Mouse (Mus musculus) hindbrain, postnatal 0 days (tissue): ENCODE measurements around the gene Bnip3. TPM values are rescaled to one million over a fixed set of nuclear protein-coding genes. Genes with fewer than 3 reads are reported as not detected.

Experiments used
- ATAC-seq: fragments of 200-750 bp; cut with Nextera tagmentation; 2 replicates; pipeline ENCODE4 v1.8.0; 2017; ENCODE audit warnings: mild to moderate bottlenecking, moderate TSS enrichment, moderate library complexity
- DNase-seq: peaks from one replicate; pipeline ENCODE4 v3.0.0-alpha.2; 2015; ENCODE audit warnings: low spot score
- H3K27ac ChIP-seq: fragments of 300-500 bp; sonication (generic); 2 replicates; pipeline ENCODE4 v1.5.1; 2014; ENCODE audit warnings: mild to moderate bottlenecking
- H3K27me3 ChIP-seq: fragments of 300-500 bp; sonication (generic); 2 replicates; pipeline ENCODE4 v1.6.1; 2014; ENCODE audit warnings: low read length, mixed read lengths; ENCODE audit not compliant: insufficient read depth
- H3K36me3 ChIP-seq: fragments of 300-500 bp; sonication (generic); 2 replicates; pipeline ENCODE4 v1.6.1; 2014; ENCODE audit warnings: low read length, mixed read lengths; ENCODE audit not compliant: insufficient read depth
- H3K4me1 ChIP-seq: fragments of 300-500 bp; sonication (generic); 2 replicates; pipeline ENCODE4 v1.6.1; 2014; ENCODE audit warnings: antibody characterized with exemption, low read length, mixed read lengths; ENCODE audit not compliant: insufficient read depth
- H3K4me2 ChIP-seq: fragments of 300-500 bp; sonication (generic); 2 replicates; pipeline ENCODE4 v1.6.1; 2014; ENCODE audit warnings: low read depth, mild to moderate bottlenecking, low read length, moderate library complexity, mixed read lengths
- H3K4me3 ChIP-seq: fragments of 300-500 bp; sonication (generic); 2 replicates; pipeline ENCODE4 v1.5.1; 2014; ENCODE audit warnings: low read length
- H3K9ac ChIP-seq: fragments of 300-500 bp; sonication (generic); replicated peaks from 2 replicates; pipeline ENCODE4 v1.6.1; 2014; ENCODE audit warnings: mild to moderate bottlenecking, low read length, moderate library complexity, mixed read lengths
- H3K9me3 ChIP-seq: fragments of 300-500 bp; sonication (generic); 2 replicates; pipeline ENCODE4 v1.6.1; 2016; ENCODE audit warnings: low read length, mixed read lengths
- CTCF ChIP-seq: IDR thresholded peaks from 2 replicates; pipeline ENCODE4 v1.5.1; 2016; ENCODE audit warnings: antibody characterized with exemption, control low read depth, low read depth
- WGBS: fragments of 180-500 bp; shearing (Covaris S2); extraction: QIAGEN DNeasy Blood & Tissue Kit; methylation state at CpG from one replicate; pipeline ENCODE4 v1.1.7; 2014; 5-methylcytosine and 5-hydroxymethylcytosine counted together
- polyA plus RNA-seq: library from polyadenylated mRNA; unstranded; fragments of >200 nt; fragmentation: Nextera tagmentation; extraction: Ambion mirVana; gene quantifications from 2 replicates; pipeline ENCODE4 v1.2.1, GENCODE M21; 2015
- total RNA-seq: library from RNA; depleted of rRNA; stranded (reverse); fragments of >200 nt; gene quantifications from 2 replicates; pipeline ENCODE4 v1.2.3, GENCODE M21; 2014; rRNA removed

The Bnip3 gene
- total and polyA plus RNA-seq, 2 experiments from 2014 or later, result 162 to 170 TPM

DNA sequence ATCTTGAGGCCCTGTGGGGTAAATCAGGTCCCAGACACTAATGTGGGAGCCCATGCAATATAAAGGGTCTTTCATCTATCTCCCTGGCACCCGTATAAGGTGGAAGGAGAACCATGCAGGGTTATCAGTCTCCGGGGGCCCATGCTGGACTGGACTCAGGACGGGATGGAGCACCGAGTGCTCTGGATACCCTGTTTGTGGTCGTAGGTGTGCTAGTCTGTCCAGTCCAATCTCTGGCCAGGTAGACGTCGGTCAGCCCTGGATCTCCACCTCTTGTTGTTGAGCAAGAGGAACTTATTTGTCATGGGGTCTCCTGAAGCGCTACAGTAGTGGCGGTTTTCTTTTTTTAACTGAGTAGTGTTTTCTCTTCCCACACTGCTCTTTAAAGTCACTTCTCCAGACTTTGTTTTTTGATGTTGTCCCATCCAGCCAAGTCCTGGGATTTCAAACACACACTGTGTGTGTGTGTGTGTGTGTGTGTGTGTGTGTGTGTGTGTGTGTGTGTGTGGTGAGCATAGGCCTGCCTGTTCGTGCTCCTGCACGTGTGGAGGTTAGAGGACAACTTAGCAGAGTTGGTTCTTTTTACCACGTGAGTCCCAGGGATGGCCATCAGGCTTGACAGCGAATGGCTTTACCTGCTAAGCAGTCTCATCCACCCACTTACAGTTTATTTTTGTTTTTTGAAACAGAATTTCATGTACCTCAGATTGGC lies 61.8 kb downstream of the Bnip3 start:
- Histone ChIP-seq H3K9me3 (no peaks in the 10 kb centered on the region), H3K36me3 (no peaks in the 10 kb centered on the region; the same call in 1 of the 2 replicates), H3K27me3 (no peaks in the 10 kb centered on the region), H3K9ac (peak overlapping the region; percentile 96), H3K4me3 (peak overlapping the region; percentile 97), H3K27ac (peak overlapping the region; percentile 98; the same call in 1 of the 2 replicates), H3K4me1 (peaks cover 32% of the 10 kb centered on the region), H3K4me2 (peak overlapping the region; percentile 97)
- DNase-seq, result no peak
- 42% methylated on average over 13 of the region's 13 CpGs for WGBS
- TF ChIP-seq CTCF, result no peak
- no peak for ATAC-seq

DNA sequence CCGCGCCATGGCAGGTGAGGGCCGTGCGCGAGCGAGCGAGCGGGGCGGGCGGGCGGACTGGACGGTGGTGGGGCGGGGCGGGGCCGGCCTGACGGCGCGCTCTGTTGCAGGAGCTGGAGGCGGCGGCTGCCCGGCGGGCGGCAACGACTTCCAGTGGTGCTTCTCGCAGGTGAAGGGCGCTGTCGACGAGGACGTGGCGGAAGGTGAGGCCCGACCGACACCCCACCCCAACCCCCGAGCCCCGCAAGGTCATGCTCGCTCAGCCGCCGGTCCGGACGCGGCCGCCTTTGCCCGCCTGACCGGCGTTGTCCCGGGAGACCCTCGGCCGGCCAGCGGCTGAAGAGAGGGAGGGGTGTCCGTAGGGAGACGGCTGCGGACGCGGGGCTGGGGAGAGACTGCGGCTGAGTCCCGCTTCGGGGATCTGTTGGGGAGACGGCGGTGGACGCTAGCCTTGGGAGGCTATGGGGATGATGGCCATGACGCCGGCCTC lies 62.8 kb downstream of the Bnip3 start:
- Histone ChIP-seq H3K4me1 (peaks cover 32% of the 10 kb centered on the region), H3K9me3 (no peaks in the 10 kb centered on the region), H3K9ac (peak overlapping the region; percentile 96), H3K27me3 (no peaks in the 10 kb centered on the region), H3K4me2 (peak overlapping the region; percentile 97), H3K36me3 (no peaks in the 10 kb centered on the region), H3K27ac (peak overlapping the region; percentile 98), H3K4me3 (peak overlapping the region; percentile 97)
- 0% methylated on average over 42 of the region's 61 CpGs for WGBS
- DNase-seq, result no peak
- ATAC-seq, result peak; percentile 73
- no peak for TF ChIP-seq CTCF

DNA sequence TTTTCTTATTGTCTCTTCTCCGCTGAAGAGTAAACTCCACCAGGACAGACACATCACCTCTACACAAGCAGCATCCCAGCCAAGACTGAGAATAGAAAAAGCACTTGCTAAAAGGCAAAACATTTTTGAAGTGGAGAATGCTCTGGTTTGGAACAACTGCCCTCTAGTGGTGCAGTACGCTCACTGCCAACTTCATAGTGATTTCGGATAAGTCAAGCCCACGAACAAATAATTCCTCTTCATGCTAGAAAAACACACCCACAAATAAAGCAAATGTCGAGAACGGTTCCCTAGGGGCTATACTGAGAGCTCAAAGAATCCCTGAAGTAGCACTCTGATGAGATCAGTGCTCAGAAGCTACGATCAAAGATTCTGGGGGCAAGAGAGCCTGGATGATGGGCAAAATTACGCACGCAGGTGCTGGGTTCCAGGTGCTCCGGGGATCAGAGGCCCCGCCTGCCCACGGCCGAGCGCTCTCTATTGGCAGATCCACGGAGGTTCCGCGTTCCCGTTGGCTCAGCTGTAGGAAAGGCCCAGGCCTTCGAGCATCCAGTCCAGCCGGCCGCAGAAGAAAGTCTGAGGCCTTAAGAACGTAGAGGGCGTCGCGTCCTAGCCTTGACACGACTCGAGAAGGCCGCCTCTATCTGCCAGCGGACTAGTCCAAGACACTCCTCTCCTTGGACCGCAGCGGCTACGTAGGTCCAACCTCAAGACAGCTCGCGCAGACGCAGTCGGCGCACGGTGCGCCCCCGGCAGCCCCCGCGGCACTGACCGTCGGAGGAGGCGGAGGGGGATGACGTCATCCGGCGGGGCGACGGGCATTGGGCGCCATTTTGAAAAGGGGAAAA lies 63.6 kb downstream of the Bnip3 start, which contains the start of the genes Ppp2r2d and Mapk1ip1:
Ppp2r2d (plus strand) TSS at position 536 of the 848 bp plus-strand sequence.
Mapk1ip1 (minus strand) TSS at position 730 of the 848 bp plus-strand sequence.
- peak within 1 kb of the TSS; percentile 97 for H3K4me2 ChIP-seq
- DNase-seq (peak; percentile 99), ATAC-seq (peak; percentile 96)
- peak within 1 kb of the TSS; percentile 96 for H3K9ac ChIP-seq
- no peaks in the 10 kb centered on the region for H3K27me3 ChIP-seq
- no peaks in the 10 kb centered on the region for H3K9me3 ChIP-seq
- under 1% methylated on average over 43 of the region's 51 CpGs for WGBS
- peak; percentile 89 for TF ChIP-seq CTCF
- peak within 1 kb of the TSS; percentile 97 for H3K4me3 ChIP-seq
- H3K27ac ChIP-seq, result peak within 1 kb of the TSS; percentile 98
- H3K4me1 ChIP-seq, result peaks cover 32% of the 10 kb centered on the region
- H3K36me3 ChIP-seq, result no peaks in the 10 kb centered on the region

DNA sequence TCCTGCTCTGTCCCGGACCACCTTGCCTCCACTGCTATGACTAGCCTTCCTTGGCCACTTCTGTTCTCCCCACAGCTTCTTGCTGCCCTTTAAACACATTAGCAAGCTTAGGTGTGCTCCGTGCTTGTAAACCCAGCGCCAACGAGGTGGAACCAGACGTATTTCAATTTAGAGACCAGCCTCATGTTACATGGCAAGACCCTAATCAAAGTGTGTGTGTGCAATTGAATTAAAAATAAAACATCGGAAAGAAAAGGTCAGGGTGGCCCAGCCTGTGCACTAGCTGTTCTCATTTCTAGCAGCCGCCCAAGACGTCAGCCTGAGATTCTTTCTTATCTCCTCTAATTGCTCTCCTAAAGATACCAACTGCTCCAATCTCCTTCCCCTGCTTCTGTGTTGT lies 64.2 kb downstream of the Bnip3 start:
- H3K4me3 ChIP-seq, result peak overlapping the region; percentile 97
- no peak for ATAC-seq
- WGBS, result 48% methylated on average over 8 of the region's 8 CpGs
- H3K9me3 ChIP-seq, result no peaks in the 10 kb centered on the region
- peaks cover 32% of the 10 kb centered on the region for H3K4me1 ChIP-seq
- no peak for TF ChIP-seq CTCF
- H3K4me2 ChIP-seq, result peak overlapping the region; percentile 97
- no peak for DNase-seq
- no peaks in the 10 kb centered on the region for H3K27me3 ChIP-seq
- no peaks in the 10 kb centered on the region for H3K36me3 ChIP-seq
- peak overlapping the region; percentile 96; the same call in 1 of the 2 replicates for H3K9ac ChIP-seq
- peak overlapping the region; percentile 98; the same call in 1 of the 2 replicates for H3K27ac ChIP-seq

DNA sequence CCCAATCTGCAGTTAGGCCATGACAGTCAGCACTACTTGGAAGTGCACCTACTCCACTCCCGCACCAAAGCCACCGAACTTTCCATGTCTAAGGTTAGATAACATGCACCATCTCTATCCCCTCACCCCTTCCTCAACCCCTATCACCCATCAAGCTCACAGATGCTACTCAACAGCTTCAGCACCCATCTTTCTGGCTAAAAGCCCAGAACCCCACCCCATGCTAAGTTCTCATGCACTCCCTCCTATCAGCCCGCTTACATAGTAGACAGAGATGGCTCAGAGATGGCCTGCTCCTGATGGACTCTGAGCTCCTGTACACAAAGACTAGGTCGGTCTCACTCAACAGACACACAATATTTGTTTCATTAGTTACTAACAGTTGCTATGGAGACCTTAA lies 65.9 kb downstream of the Bnip3 start:
- WGBS, result 79% methylated on average over 4 of the region's 4 CpGs
- no peak for TF ChIP-seq CTCF
- ATAC-seq (no peak), DNase-seq (no peak)
- H3K9ac ChIP-seq, result no peak overlapping the region
- H3K36me3 ChIP-seq, result no peaks in the 10 kb centered on the region
- no peaks in the 10 kb centered on the region for H3K9me3 ChIP-seq
- H3K4me1 ChIP-seq, result peaks cover 30% of the 10 kb centered on the region
- no peaks in the 10 kb centered on the region for H3K27me3 ChIP-seq
- peak overlapping the region; percentile 97 for H3K4me2 ChIP-seq
- H3K27ac ChIP-seq, result no peak overlapping the region
- H3K4me3 ChIP-seq, result no peak overlapping the region

DNA sequence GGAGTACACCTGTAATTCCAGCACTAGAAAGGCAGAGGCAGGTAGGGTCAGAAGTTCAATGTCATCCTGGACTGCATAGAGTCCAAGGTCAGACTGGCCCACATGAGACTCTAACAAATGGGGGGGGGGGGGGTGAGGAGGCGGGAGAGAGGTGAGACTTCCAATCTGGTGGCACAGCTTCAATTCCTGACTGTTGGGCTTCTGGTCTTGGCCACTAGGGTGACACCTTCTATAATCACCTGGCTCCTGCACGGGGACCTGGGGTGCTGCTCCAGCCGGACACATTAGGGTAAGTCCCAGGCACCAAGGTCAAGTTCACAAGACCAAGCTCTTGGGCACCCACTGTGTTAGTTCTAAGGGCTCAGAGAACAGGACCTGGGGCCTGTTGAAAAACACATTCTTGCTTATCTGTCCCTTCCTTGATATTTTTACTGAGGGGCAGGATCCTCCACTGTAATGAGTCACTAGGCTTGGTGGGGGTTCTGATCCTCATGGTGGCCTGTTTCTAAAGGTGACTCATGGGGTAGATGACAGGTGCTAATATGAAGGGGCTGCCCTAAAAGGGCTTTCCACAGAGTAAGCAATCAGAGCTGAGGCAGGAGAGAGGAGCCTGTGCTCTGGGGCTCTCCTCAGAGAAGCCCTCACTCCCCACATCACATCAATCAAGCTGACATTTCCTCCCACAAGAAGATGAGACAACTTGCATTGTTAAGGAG lies 67.7 kb downstream of the Bnip3 start:
- H3K27ac ChIP-seq, result no peak overlapping the region

More for the DNA sequence above, 67.7 kb downstream of the Bnip3 start:
- Histone ChIP-seq H3K27me3 (no peaks in the 10 kb centered on the region), H3K4me2 (no peak overlapping the region), H3K36me3 (no peaks in the 10 kb centered on the region), H3K9me3 (no peaks in the 10 kb centered on the region), H3K9ac (no peak overlapping the region), H3K4me1 (peaks cover 19% of the 10 kb centered on the region), H3K4me3 (no peak overlapping the region)
- WGBS, result 69% methylated on average over 3 of the region's 3 CpGs
- no peak for TF ChIP-seq CTCF
- no peak for ATAC-seq
- no peak for DNase-seq

Other genes starting within 250 kb of the Bnip3 start
- 67.0 and 70.8 TPM in 2 replicates for gene Ppp2r2d, start 63.4 kb downstream of the Bnip3 start, total RNA-seq
- gene Ppp2r2d, start 63.4 kb downstream of the Bnip3 start, polyA plus RNA-seq, result 97.3 and 99.5 TPM in 2 replicates
- gene Mapk1ip1, start 63.2 kb downstream of the Bnip3 start, total RNA-seq, result 40.8 and 46.1 TPM in 2 replicates
- 30.6 and 32.4 TPM in 2 replicates for gene Mapk1ip1, start 63.2 kb downstream of the Bnip3 start, polyA plus RNA-seq
- gene Jakmip3, start 31.2 kb upstream of the Bnip3 start, total RNA-seq, result 12.4 and 13.6 TPM in 2 replicates
- gene Jakmip3, start 31.2 kb upstream of the Bnip3 start, polyA plus RNA-seq, result 7.6 and 8.2 TPM in 2 replicates
- gene Dpysl4, start 176.5 kb upstream of the Bnip3 start, total RNA-seq, result 170 and 187 TPM in 2 replicates
- gene Dpysl4, start 176.5 kb upstream of the Bnip3 start, polyA plus RNA-seq, result 157 and 161 TPM in 2 replicates